Mouse (Mus musculus): ENCODE measurements around the gene Elk4.

Elk4 gene

GRCm38 (mm10) chr1:132007282-132007815 lies at the start of gene Elk4:
Elk4 (plus strand) TSS chr1:132007607.
- peak; percentile 90 for DNase-seq (ENCODE audit: low read depth, low spot score)

DNA sequence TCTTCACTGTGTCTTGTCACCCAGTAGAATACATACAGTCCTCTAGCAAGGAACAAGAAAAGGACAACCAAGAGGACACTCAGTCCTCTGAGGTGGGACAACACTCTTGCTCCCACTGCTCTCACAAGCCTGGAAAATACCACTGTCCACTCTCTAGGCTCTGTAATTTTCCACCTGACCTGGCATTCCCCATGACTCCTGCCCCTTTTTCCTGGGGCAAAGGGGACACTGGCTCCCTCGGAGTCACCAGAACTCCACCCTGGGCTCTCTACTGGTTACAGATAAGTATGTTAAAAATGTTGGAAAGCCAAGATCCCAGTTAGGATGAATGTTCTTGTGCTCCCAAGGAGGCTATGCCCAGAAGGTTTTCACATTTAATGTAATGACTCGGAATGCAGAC lies 46.4 kb upstream of the Elk4 start:
- DNase-seq (ENCODE audit: low read depth, low spot score) = no peak

DNA sequence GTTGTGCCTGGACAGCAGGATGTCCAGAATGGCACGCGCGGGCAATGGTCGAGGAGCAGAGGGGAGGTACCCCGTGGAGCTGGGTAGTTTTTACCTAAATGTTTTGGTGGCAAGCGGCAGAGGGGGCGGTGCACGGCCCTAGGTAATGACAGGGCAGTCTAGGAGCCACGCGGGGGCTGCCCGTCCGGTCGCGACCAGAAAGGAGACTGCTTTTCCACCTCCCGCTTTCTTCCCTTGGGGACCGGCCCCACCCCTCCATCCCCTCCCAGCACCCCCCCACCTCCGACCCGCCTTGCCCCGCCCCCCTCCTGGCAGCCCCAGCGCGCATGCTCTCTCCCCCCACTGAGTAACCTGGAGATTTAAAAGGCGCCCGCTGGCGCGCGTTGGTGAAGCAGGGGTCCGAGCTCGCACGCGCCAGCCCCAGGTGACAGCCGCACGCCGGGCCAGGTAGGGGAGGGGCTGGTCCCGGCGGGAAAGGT lies 44.8 kb upstream of the Elk4 start, which contains the start of gene Slc45a3:
Gene Slc45a3, plus strand, starts transcription at position 362 of the 479 bp plus-strand sequence.
- no peak for DNase-seq (ENCODE audit: low read depth, low spot score)

DNA sequence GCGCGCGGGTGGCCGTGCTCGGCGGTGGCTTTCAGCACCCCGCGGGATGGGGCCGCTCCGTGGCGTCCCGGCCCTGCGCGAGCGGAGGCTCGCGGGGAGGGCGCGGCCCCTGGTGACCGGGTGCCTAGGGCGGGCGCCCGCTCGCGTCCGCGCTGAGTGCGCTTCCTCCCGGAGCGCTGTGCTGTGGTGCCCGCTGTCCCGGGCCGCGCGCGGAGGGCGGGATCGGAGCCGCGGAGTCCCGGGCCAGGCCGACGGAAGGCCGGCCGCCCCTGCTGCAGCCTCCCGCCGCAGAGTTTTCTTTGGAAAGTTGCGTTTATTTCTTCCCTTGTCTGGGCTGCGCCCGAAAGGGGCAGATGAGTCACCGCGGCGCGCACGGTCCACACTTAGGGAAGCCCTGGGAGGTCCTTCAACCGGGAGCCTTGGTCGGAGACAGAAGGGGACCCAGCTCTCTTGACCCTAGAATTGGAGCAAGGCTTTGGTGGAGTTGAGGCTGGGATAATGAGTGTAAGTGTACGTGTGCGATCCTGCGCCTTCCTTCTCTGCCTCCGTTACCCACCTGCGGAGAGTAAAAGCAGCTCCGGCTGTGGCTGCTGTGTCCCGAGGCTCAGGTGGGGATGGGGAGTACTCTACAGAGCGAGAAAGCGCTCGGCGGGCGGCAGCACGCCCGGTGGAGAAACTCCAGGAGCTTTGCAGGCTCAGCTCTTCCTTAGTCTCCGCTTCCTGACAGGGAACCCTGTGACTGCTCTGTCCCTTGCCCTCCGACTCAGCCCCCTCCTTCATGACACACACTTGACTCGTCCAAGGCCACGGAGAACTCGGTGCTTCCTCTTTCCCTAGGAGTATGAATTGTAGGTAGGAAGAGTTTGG lies 44.1 kb upstream of the Elk4 start:
- DNase-seq (ENCODE audit: low read depth, low spot score) = no peak

DNA sequence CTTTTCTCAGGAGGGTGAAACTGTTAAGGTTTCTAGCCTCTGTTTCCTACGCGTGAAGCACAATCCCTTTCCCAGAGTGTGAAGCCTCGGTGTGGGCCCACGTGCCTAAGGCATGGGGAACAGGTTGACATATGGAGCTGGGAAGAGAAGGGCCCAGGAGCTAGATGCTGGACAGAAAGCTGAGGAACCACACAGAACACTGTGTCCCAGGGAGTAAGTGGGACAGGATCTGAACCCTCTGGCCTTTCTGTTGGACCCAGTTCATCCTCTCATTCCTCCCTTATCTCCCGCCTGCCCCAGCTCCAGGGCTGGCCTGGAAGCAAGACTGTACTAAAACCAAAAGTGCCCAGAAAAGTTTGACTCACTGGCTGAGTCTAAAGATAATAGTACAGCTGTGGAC lies 43.3 kb upstream of the Elk4 start:
- no peak for DNase-seq (ENCODE audit: low read depth, low spot score)

DNA sequence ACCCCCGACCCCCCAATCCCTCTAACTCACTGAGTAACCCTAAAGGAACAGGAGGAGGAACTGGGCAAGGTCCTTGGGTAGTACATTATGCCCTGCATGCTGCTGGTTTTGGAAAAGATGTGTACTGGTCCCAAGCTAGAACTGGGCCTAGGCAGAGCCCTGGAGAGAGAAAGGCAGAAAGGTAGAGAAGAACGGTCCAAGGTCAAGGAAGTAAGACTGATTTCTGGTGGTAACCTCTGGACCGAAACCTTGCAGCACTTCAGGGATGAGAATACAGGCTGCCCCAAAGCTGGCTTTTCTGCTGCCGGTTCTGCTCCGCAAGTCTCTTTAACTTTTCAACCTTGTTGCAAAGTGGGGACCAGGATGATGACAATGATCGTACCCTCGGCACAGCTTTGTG lies 42.8 kb upstream of the Elk4 start:
- no peak for DNase-seq (ENCODE audit: low read depth, low spot score)

DNA sequence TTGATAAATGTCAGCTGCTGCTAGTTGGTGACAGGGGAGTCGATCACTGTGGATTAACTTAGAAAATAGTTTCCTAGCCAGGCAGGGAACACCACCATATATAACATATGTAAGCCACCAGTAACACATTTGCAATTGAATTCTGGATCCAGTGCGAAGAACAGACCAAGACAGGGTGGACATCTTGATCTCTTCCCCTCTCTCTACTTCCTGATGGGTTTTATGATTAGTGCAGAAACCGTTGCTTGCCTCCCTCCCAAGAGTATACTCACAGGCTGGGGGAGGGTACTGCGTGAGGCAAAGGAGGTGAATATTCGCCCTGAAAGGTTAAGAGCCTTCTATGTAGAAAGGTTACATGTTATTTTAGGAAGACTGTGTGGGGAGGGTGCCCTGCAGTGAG lies 41.6 kb upstream of the Elk4 start:
- no peak for DNase-seq (ENCODE audit: low read depth, low spot score)

DNA sequence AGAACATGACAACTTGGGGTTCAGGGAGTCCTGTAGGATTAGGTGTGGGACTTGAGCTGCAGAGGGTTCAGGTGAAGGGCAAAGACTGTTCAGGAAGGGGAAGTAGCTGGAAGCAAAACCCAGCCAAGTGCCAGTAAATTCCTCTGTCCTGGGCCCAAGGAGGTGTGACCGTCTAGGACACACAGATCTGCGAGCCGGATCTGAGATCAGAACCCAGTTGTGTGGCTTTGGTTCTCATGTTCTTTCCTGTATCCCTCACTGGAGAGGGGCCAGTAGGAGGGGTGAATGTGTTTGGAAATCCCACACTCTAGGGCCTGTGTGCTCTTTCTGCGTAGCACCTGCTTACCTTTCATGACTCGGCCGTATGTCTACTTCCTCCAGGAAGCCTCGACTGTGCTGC lies 40.1 kb upstream of the Elk4 start:
- no peak for DNase-seq (ENCODE audit: low read depth, low spot score)

DNA sequence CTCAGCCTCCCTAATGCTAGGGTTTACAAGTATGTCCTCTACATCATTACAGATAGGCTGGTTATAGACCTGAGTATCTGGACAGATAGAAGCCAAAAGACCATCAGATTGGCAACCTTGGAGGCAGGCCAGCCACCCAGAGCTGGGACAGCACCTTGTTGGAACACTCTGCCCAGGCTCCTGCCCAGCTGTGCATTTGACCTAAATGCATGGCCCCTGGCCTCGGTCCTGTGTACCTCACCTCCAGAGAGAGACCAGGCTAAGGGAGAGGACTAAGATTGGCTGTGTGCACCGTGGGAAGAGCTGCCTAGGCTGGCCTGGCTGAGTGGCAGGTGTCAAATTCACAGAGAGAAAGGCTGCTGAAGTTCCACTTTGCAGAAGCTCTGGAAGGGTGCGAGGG lies 38.9 kb upstream of the Elk4 start:
- DNase-seq (ENCODE audit: low read depth, low spot score) = no peak

DNA sequence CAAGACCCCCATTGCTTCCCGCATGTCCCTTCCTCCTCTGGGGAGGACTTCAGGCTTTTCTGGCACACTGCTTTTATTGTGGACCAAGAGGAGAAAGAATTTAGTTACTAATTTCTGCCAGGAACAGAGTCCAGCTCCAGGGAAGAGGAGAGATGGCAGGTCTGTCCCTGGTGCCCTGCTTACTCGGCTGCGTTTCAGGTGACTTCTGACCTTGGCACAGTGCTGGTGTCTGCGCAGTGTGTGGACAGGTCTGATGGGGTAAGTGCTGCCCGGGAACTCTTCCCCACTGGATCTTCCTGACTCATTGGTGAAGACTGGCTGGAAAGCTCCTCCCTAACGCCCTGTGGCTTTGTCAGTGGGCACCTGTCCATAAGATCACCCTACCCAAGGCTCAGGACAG lies 38.4 kb upstream of the Elk4 start:
- no peak for DNase-seq (ENCODE audit: low read depth, low spot score)

GRCm38 (mm10) chr1:131969825-131970224 lies 37.6 kb upstream of the Elk4 start:
- no peak for DNase-seq (ENCODE audit: low read depth, low spot score)

GRCm38 (mm10) chr1:131970322-131970660 lies 37.1 kb upstream of the Elk4 start:
- no peak for DNase-seq (ENCODE audit: low read depth, low spot score)

- peak; percentile 82 for DNase-seq (ENCODE audit: low read depth, low spot score)
Observed at GRCm38 (mm10) chr1:131970661-131971520, 36.5 kb upstream of the Elk4 start.

GRCm38 (mm10) chr1:131971771-131972497 lies 35.5 kb upstream of the Elk4 start:
- DNase-seq (ENCODE audit: low read depth, low spot score) = peak; percentile 65

DNA sequence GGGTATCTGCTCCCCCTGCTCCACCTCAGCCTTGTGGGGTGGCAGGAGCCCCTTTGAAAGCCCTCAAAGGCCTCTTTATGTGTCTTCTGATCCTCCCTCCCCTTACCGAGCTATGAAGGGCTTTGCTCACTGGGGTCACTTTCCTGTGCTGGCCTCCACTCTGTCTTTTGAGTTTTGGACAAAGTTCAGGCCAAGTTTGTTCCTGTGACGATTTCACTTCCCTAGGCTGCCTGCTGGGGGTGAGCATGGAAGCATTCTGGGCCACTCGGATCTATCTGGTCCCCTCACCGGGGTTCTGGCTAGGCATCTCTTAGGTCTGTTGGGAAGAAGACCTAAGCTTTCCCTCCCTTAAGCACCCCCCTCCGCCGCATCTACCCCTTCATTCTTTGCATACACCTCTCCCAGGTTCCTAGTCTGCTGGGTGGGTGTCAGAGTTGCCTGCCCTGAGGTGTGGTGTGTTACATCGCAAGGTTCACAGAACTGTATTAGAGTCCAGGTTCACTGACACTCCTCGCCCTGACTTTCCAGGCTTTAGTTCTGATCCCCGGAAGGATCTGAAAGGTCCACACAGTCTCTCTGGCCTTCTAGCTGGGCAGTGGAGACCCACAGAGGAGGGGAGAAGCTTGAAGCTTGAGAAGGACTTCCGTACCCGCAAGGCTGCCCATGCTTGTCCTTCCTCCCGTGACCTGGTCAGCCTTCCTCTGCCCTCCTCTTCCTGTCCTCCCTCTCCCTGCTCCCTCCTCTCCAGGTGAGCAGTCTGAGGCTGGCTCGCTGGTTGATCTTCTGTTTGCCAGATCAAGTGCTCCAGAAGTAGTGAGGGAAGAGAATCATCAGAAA lies 34.7 kb upstream of the Elk4 start:
- no peak for DNase-seq (ENCODE audit: low read depth, low spot score)

DNA sequence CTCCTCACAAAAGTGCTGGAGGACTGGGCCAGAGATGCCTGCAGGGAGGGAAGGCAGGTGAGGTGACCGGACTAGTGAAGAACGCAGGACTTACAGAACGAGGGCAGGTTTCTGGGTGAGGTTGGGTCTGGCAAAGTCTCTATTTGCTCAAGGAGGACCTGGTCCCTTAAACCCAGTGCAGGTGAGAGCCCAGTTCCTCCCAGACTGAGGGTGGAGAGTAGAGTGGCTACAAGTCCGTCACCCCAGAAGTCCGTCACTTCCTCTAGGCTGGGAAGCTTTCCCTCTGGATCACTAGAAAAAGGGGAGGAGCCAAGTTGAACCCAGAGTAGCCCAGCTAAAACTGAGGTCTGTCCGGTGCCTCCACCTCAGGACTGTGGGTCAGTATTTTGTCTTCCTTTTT lies 33.4 kb upstream of the Elk4 start:
- DNase-seq (ENCODE audit: low read depth, low spot score) = no peak

GRCm38 (mm10) chr1:131976886-131977285 lies 30.5 kb upstream of the Elk4 start:
- no peak for DNase-seq (ENCODE audit: low read depth, low spot score)

DNA sequence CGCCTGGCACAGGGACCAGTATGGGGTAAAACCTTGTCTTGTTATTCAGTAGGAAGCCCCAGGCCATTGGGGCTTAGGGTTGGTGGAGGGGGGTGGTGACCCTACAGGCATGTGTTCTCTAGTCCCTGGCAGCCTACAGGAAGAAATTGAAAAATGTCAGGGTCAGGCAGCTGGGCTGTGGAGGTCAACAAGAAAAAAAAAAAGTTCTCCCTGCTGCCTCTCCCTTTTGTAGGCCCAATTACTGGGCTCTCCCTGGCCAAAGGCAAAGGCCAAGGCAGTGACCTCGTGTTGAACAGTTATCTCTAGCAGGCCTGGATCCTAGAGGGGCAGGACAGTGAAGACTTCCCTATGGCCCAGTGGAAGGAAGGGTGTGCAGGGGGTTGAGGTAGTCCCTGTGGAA lies 26.9 kb upstream of the Elk4 start:
- no peak for DNase-seq (ENCODE audit: low read depth, low spot score)

GRCm38 (mm10) chr1:131981378-131982013 lies 25.9 kb upstream of the Elk4 start:
- DNase-seq (ENCODE audit: low read depth, low spot score) = peak; percentile 86

- DNase-seq (ENCODE audit: low read depth, low spot score) = peak; percentile 79
Observed at GRCm38 (mm10) chr1:131982907-131983306, 24.5 kb upstream of the Elk4 start.
